Mouse (Mus musculus): ENCODE measurements around the gene Arfip1.
"Not testable (repeated sequence)": the region's sequence is repeated elsewhere in the genome, so short reads cannot be mapped to it uniquely, and the experiment has no call there.

GRCm38 (mm10) chr3:84542450-84542849 is 40.0 kb downstream of the Arfip1 start:
- TF ChIP-seq CTCF, POLR2A (IDR thresholded peaks at IDR 0.05; ENCODE audit: insufficient read depth, low read depth, low read length): not testable (repeated sequence)
